Mouse (Mus musculus) midbrain, embryonic 10.5 days (tissue): ENCODE measurements around the gene Csnk1d. TPM values are rescaled to one million over a fixed set of nuclear protein-coding genes. Genes with fewer than 3 reads are reported as not detected.
A peak's percentile ranks its signal among the peaks of the same experiment; 100 is the strongest.

ENCODE experiments used
- DNase-seq: peaks from one replicate; pipeline ENCODE4 v3.0.0-alpha.2; 2017; ENCODE audit warnings: low spot score
- H3K27ac ChIP-seq: fragments of 300-500 bp; sonication (generic); replicated peaks from 2 replicates; pipeline ENCODE4 v1.5.1; 2016; ENCODE audit warnings: mild to moderate bottlenecking
- H3K27me3 ChIP-seq: fragments of 300-500 bp; sonication (generic); 2 replicates; pipeline ENCODE4 v1.6.1; 2016; ENCODE audit warnings: low read depth, mild to moderate bottlenecking; ENCODE audit not compliant: poor library complexity, severe bottlenecking
- H3K36me3 ChIP-seq: fragments of 300-500 bp; sonication (generic); 2 replicates; pipeline ENCODE4 v1.6.1; 2016; ENCODE audit warnings: mild to moderate bottlenecking, moderate library complexity
- H3K4me1 ChIP-seq: fragments of 300-500 bp; sonication (generic); 2 replicates; pipeline ENCODE4 v1.6.1; 2016
- H3K4me3 ChIP-seq: fragments of 300-500 bp; sonication (generic); 2 replicates; pipeline ENCODE4 v1.5.1; 2016; ENCODE audit warnings: mild to moderate bottlenecking, moderate library complexity
- H3K9me3 ChIP-seq: fragments of 300-500 bp; sonication (generic); replicated peaks from 2 replicates; pipeline ENCODE4 v1.6.1; 2016; ENCODE audit warnings: mild to moderate bottlenecking
- WGBS: fragments of 180-500 bp; shearing (Covaris S2); methylation state at CpG from one replicate; pipeline ENCODE4 v1.1.7; 2016; 5-methylcytosine and 5-hydroxymethylcytosine counted together
- polyA plus RNA-seq: library from polyadenylated mRNA; unstranded; fragments of >200 nt; fragmentation: Nextera tagmentation; extraction: Ambion mirVana; gene quantifications from 2 replicates; pipeline ENCODE4 v1.2.1, GENCODE M21; 2016

The Csnk1d gene
- polyA plus RNA-seq, 1 experiment from 2014 or later, result 120 TPM

DNA sequence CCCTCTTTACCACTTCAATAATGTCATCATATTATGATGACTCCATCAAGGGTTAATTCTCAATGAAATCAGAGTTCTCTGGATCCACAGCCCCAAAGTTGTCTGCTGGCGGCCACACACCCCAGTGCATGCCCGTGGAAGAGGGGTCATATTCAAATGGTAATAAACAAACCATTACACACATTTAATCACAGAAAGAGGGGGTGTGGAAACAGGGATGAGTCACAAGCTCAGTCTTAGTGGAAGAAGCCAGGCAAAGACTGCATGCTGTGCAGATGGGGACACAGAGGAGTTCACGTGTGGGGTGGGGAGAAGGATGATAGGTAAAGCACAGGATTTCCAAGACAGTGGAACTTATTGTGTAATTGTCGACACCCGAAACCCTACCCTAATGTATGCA is 13.2 kb upstream of the Csnk1d start:
- no peaks in the 10 kb centered on the region for H3K9me3 ChIP-seq
- no peaks in the 10 kb centered on the region for H3K27me3 ChIP-seq
- H3K36me3 ChIP-seq, result peaks cover 3% of the 10 kb centered on the region
- H3K27ac ChIP-seq, result no peak overlapping the region
- H3K4me1 ChIP-seq, result no peaks in the 10 kb centered on the region
- DNase-seq, result no peak
- no peak overlapping the region for H3K4me3 ChIP-seq
- 81% methylated on average over 5 of the region's 5 CpGs for WGBS

GRCm38 (mm10) chr11:121001966-121002365 is 10.8 kb upstream of the Csnk1d start:
- Histone ChIP-seq H3K27me3 (no peaks in the 10 kb centered on the region), H3K36me3 (peaks cover 8% of the 10 kb centered on the region), H3K9me3 (no peaks in the 10 kb centered on the region), H3K27ac (no peak overlapping the region), H3K4me3 (no peak overlapping the region), H3K4me1 (no peaks in the 10 kb centered on the region)
- no peak for DNase-seq
- 78% methylated on average over 4 of the region's 4 CpGs for WGBS

GRCm38 (mm10) chr11:120994741-120995140 is 3.6 kb upstream of the Csnk1d start:
- no peaks in the 10 kb centered on the region for H3K27me3 ChIP-seq
- DNase-seq, result no peak
- H3K36me3 ChIP-seq, result peaks cover 21% of the 10 kb centered on the region
- no peaks in the 10 kb centered on the region for H3K9me3 ChIP-seq
- H3K4me3 ChIP-seq, result no peak overlapping the region
- H3K27ac ChIP-seq, result no peak overlapping the region
- H3K4me1 ChIP-seq, result peaks cover 18% of the 10 kb centered on the region
- WGBS, result 89% methylated on average over 6 of the region's 6 CpGs

- no peaks in the 10 kb centered on the region for H3K9me3 ChIP-seq
- peaks cover 30% of the 10 kb centered on the region for H3K4me1 ChIP-seq
- H3K27me3 ChIP-seq, result no peaks in the 10 kb centered on the region
- 93% methylated on average over 5 of the region's 5 CpGs for WGBS
- no peak overlapping the region for H3K4me3 ChIP-seq
- no peak for DNase-seq
- peaks cover 19% of the 10 kb centered on the region for H3K36me3 ChIP-seq
- no peak overlapping the region for H3K27ac ChIP-seq
These were observed 2.5 kb upstream of the Csnk1d start for GRCm38 (mm10) chr11:120993586-120993985.

DNA sequence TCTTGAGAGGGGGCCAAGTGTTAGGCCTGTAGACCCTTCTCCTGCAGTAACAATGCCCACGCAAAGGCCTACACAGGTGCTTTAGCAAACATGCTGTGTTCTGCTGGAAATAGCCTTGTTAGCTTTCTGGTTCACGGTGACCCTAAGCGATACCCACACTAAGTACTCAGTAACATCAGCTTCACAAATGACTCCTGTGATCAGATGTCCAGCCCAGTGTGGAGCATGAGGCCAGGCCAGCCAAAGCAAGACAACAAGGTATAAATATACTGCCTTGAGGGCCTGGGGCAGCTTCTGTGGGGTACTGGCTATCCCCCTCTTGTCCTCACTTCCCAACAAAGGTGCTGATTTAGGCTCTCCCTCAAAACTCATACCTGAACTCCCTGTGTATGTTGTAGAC is 1.9 kb upstream of the Csnk1d start:
- Histone ChIP-seq H3K4me1 (peaks cover 35% of the 10 kb centered on the region), H3K36me3 (peaks cover 24% of the 10 kb centered on the region), H3K9me3 (no peaks in the 10 kb centered on the region), H3K4me3 (no peak overlapping the region), H3K27me3 (no peaks in the 10 kb centered on the region), H3K27ac (no peak overlapping the region)
- DNase-seq, result no peak
- 97% methylated on average over 3 of the region's 3 CpGs for WGBS

GRCm38 (mm10) chr11:120991791-120992190 is 661 bp upstream of the Csnk1d start:
- 73% methylated on average over 3 of the region's 3 CpGs for WGBS
- H3K9me3 ChIP-seq, result no peaks in the 10 kb centered on the region
- H3K4me1 ChIP-seq, result peaks cover 40% of the 10 kb centered on the region
- peak overlapping the region; percentile 100 for H3K4me3 ChIP-seq
- DNase-seq, result no peak
- H3K27ac ChIP-seq, result peak overlapping the region; percentile 100
- no peaks in the 10 kb centered on the region for H3K27me3 ChIP-seq
- H3K36me3 ChIP-seq, result peaks cover 37% of the 10 kb centered on the region

DNA sequence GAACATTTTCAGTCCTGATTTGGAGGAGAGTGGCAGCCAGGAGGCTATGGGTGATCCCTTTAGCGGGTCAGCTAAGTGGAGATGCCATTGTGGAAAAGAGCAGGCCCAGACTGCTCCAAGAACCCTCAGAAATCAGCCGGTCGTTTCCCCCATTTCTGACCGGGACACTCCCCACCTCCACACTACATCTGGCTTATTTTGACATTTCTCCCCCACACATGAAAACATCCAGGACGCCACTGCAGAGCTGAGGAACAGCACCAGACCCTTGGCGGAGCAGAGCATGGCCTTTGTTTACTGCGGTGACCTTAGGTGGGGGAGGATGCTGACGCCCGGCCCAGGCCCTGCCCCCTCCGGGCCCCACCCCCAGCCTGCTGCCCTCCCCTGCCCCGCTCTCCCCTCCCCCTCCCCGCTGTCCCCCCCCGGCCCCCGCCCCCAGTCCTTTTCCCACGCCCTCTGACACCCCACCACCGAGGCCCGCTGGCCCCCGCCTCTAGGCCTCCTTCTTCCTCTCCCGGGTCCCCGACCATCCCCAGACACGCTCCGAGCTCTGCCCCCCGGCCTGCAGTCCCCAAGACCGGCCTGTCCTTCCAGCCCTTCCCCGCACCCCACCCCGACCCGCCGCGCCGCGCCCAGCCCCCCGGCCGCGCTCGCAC is 876 bp downstream of the Csnk1d start:
- Histone ChIP-seq H3K4me1 (peaks cover 40% of the 10 kb centered on the region), H3K4me3 (peak overlapping the region; percentile 100), H3K36me3 (peaks cover 47% of the 10 kb centered on the region), H3K9me3 (no peaks in the 10 kb centered on the region), H3K27ac (peak overlapping the region; percentile 100), H3K27me3 (no peaks in the 10 kb centered on the region)
- WGBS, result 4% methylated on average over 33 of the region's 35 CpGs
- peak; percentile 65 for DNase-seq

DNA sequence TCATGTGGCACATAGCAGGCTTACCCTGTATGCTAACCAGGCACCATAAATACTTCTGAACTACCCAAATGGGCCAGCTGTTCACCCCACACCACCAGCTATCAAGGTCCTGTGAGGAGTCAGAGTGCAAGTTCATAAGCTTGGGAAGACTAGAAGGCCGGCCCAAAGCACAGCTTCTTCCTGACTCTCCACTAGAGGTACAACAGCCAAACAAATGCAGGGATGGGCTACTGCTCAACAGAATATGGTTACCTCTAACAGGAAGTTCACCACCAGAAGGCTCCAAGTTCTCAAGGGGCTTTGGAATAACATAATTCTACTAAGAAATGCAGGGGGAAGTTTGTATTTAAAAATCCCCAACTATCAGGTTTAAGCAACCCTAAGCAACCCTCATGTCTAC is 1.6 kb downstream of the Csnk1d start:
- Histone ChIP-seq H3K4me3 (peak overlapping the region; percentile 100), H3K4me1 (peaks cover 40% of the 10 kb centered on the region), H3K9me3 (no peaks in the 10 kb centered on the region), H3K36me3 (peaks cover 53% of the 10 kb centered on the region), H3K27me3 (no peaks in the 10 kb centered on the region), H3K27ac (peak overlapping the region; percentile 100)
- WGBS, result 50% methylated on average over 1 of the region's 1 CpGs
- DNase-seq, result no peak

DNA sequence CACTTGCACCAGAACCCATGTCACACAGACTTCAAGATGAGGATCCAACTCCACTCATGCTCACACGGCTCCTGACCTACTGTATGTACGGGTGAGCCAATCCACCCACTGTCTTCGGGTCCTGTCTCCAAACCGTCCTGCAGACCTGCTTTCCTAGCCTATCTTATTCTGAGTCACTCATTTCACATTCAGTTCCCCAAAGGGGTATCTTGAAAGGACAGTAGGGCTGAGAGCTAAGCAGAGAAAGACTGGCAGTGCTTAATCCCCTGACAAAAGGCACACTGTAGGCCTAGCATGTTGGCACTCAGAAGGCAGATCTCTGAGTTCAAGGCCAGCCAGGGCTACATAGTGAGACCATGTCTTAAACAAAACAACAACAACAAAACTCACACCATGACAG is 2.7 kb downstream of the Csnk1d start:
- Histone ChIP-seq H3K4me3 (peak overlapping the region; percentile 100), H3K4me1 (peaks cover 40% of the 10 kb centered on the region), H3K27ac (no peak overlapping the region; the same call in 1 of the 2 replicates), H3K36me3 (peaks cover 58% of the 10 kb centered on the region), H3K9me3 (no peaks in the 10 kb centered on the region), H3K27me3 (no peaks in the 10 kb centered on the region)
- 86% methylated on average over 4 of the region's 4 CpGs for WGBS
- no peak for DNase-seq

GRCm38 (mm10) chr11:120987608-120988007 is 3.5 kb downstream of the Csnk1d start:
- H3K27me3 ChIP-seq, result no peaks in the 10 kb centered on the region
- no peak overlapping the region for H3K4me3 ChIP-seq
- H3K4me1 ChIP-seq, result peaks cover 37% of the 10 kb centered on the region
- H3K9me3 ChIP-seq, result no peaks in the 10 kb centered on the region
- no peak overlapping the region for H3K27ac ChIP-seq
- peaks cover 66% of the 10 kb centered on the region for H3K36me3 ChIP-seq
- WGBS, result 92% methylated on average over 3 of the region's 3 CpGs
- DNase-seq, result no peak

GRCm38 (mm10) chr11:120984448-120985330 is 6.4 kb downstream of the Csnk1d start:
- WGBS, result 84% methylated on average over 4 of the region's 4 CpGs
- Histone ChIP-seq H3K36me3 (peaks cover 94% of the 10 kb centered on the region), H3K9me3 (no peaks in the 10 kb centered on the region), H3K27ac (no peak overlapping the region), H3K4me1 (peaks cover 21% of the 10 kb centered on the region), H3K4me3 (no peak overlapping the region), H3K27me3 (no peaks in the 10 kb centered on the region)
- no peak for DNase-seq

DNA sequence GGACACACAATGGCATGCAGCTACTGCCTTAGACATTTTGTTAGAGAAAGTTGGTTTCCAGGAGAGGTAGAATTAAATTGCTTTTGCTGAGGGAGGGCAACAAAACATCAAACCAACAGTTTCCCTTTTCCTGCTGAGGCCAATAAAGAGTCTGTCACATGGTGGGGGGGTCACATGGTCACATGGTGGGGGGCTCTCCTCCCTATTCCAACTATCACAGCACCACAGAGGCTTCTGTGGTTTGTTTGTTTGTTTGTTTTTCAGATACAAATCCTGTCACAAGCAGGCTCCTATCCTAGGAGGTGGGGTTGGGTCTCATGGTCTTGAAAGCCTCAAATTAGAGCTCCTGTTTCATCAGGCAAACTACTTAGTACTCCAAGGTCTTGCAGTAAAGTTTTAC is 8.7 kb downstream of the Csnk1d start:
- Histone ChIP-seq H3K27me3 (no peaks in the 10 kb centered on the region), H3K4me3 (no peak overlapping the region), H3K36me3 (peaks cover 99% of the 10 kb centered on the region), H3K27ac (no peak overlapping the region), H3K9me3 (no peaks in the 10 kb centered on the region), H3K4me1 (no peaks in the 10 kb centered on the region)
- no peak for DNase-seq

DNA sequence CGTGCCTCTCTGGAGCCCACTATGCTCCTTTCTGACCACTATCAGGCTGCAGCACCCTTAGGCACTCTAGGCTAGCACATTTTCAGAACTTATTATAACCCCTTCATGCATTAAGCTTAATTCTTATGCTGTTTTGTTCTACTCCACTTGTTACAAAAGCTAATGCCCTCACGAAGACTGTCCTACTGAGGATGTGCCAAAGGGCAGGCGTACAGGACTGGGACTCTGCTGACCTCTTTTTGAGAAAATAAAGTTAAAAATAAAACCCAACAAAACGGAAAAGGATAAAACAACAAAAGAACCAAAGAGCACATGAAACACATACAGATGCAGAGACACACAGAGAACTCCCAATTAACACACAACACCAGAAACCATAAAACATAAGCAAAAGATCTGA is 9.5 kb downstream of the Csnk1d start:
- 90% methylated on average over 4 of the region's 4 CpGs for WGBS
- Histone ChIP-seq H3K4me1 (no peaks in the 10 kb centered on the region), H3K36me3 (peaks cover 99% of the 10 kb centered on the region), H3K4me3 (no peak overlapping the region), H3K27ac (no peak overlapping the region), H3K27me3 (no peaks in the 10 kb centered on the region), H3K9me3 (no peaks in the 10 kb centered on the region)
- no peak for DNase-seq
